Mouse (Mus musculus): Measurements from ENCODE around the gene Mdm2. TPM values are rescaled to one million over a fixed set of nuclear protein-coding genes. Genes with fewer than 3 reads are reported as not detected.

Mdm2 gene
- polyA plus RNA-seq, 1 experiment = 36.0 TPM

GRCm38 (mm10) chr10:117753711-117754608 lies 43.4 kb upstream of the Mdm2 start:
- Histone ChIP-seq H3K27me3 (ENCODE audit: control insufficient read depth, insufficient read depth, insufficient read length) (no peaks in the 10 kb centered on the region), H3K79me2 (ENCODE audit: control insufficient read depth, insufficient read depth) (no peaks in the 10 kb centered on the region), H3K4me3 (ENCODE audit: insufficient read depth, poor library complexity, severe bottlenecking) (no peak overlapping the region), H3K36me3 (ENCODE audit: control insufficient read depth, insufficient read depth) (peaks cover 90% of the 10 kb centered on the region), H3K79me3 (ENCODE audit: low read depth) (no peaks in the 10 kb centered on the region), H3ac (ENCODE audit: control insufficient read depth, insufficient read length, low read depth) (no peak overlapping the region)
- TF ChIP-seq CTCF (IDR thresholded peaks at IDR 0.05; ENCODE audit: control insufficient read depth, insufficient read depth, insufficient read length) (no peak), MYOG (IDR thresholded peaks at IDR 0.05; ENCODE audit: control insufficient read depth, extremely low read depth, insufficient read length) (no peak), MYOD1 (IDR thresholded peaks at IDR 0.05; ENCODE audit: control insufficient read depth, insufficient read length, low read depth) (no peak), FOSL1 (IDR thresholded peaks at IDR 0.05; ENCODE audit: insufficient read depth, low read length, poor library complexity, severe bottlenecking) (no peak), MAX (IDR thresholded peaks at IDR 0.05) (no peak), USF1 (IDR thresholded peaks at IDR 0.05; ENCODE audit: low read depth) (no peak), CEBPB (IDR thresholded peaks at IDR 0.05; ENCODE audit: low read depth) (no peak)

- H3K4me3 ChIP-seq (ENCODE audit: insufficient read depth, poor library complexity, severe bottlenecking) = no peak overlapping the region
- peaks cover 89% of the 10 kb centered on the region for H3K36me3 ChIP-seq (ENCODE audit: control insufficient read depth, insufficient read depth)
- TF ChIP-seq CEBPB (IDR thresholded peaks at IDR 0.05; ENCODE audit: low read depth) = no peak
- H3K79me3 ChIP-seq (ENCODE audit: low read depth) = no peaks in the 10 kb centered on the region
- no peak overlapping the region for H3ac ChIP-seq (ENCODE audit: control insufficient read depth, insufficient read length, low read depth)
- no peaks in the 10 kb centered on the region for H3K27me3 ChIP-seq (ENCODE audit: control insufficient read depth, insufficient read depth, insufficient read length)
- H3K79me2 ChIP-seq (ENCODE audit: control insufficient read depth, insufficient read depth) = no peaks in the 10 kb centered on the region
Observed at GRCm38 (mm10) chr10:117752851-117753647, 42.5 kb upstream of the Mdm2 start.

- no peaks in the 10 kb centered on the region for H3K27me3 ChIP-seq (ENCODE audit: control insufficient read depth, insufficient read depth, insufficient read length)
- H3K36me3 ChIP-seq (ENCODE audit: control insufficient read depth, insufficient read depth) = peaks cover 87% of the 10 kb centered on the region
- TF ChIP-seq FOSL1 (IDR thresholded peaks at IDR 0.05; ENCODE audit: insufficient read depth, low read length, poor library complexity, severe bottlenecking) = no peak
- no peak for TF ChIP-seq CTCF (IDR thresholded peaks at IDR 0.05; ENCODE audit: control insufficient read depth, insufficient read depth, insufficient read length)
- no peak for TF ChIP-seq USF1 (IDR thresholded peaks at IDR 0.05; ENCODE audit: low read depth)
- TF ChIP-seq MYOD1 (IDR thresholded peaks at IDR 0.05; ENCODE audit: control insufficient read depth, insufficient read length, low read depth) = no peak
- TF ChIP-seq MYOG (IDR thresholded peaks at IDR 0.05; ENCODE audit: control insufficient read depth, extremely low read depth, insufficient read length) = no peak
- no peak for TF ChIP-seq MAX (IDR thresholded peaks at IDR 0.05)
- no peaks in the 10 kb centered on the region for H3K79me2 ChIP-seq (ENCODE audit: control insufficient read depth, insufficient read depth)
- no peak overlapping the region for H3ac ChIP-seq (ENCODE audit: control insufficient read depth, insufficient read length, low read depth)
- no peak overlapping the region for H3K4me3 ChIP-seq (ENCODE audit: insufficient read depth, poor library complexity, severe bottlenecking)
- no peaks in the 10 kb centered on the region for H3K79me3 ChIP-seq (ENCODE audit: low read depth)
Observed at GRCm38 (mm10) chr10:117752304-117752821, 41.8 kb upstream of the Mdm2 start.

GRCm38 (mm10) chr10:117751744-117752143 lies 41.2 kb upstream of the Mdm2 start:
- no peaks in the 10 kb centered on the region for H3K79me3 ChIP-seq (ENCODE audit: low read depth)
- no peaks in the 10 kb centered on the region for H3K79me2 ChIP-seq (ENCODE audit: control insufficient read depth, insufficient read depth)
- no peaks in the 10 kb centered on the region for H3K27me3 ChIP-seq (ENCODE audit: control insufficient read depth, insufficient read depth, insufficient read length)
- H3K36me3 ChIP-seq (ENCODE audit: control insufficient read depth, insufficient read depth) = peaks cover 81% of the 10 kb centered on the region
- H3K4me3 ChIP-seq (ENCODE audit: insufficient read depth, poor library complexity, severe bottlenecking) = no peak overlapping the region
- TF ChIP-seq FOSL1 (IDR thresholded peaks at IDR 0.05; ENCODE audit: insufficient read depth, low read length, poor library complexity, severe bottlenecking) = no peak
- no peak for TF ChIP-seq CEBPB (IDR thresholded peaks at IDR 0.05; ENCODE audit: low read depth)
- no peak for TF ChIP-seq MYOD1 (IDR thresholded peaks at IDR 0.05; ENCODE audit: control insufficient read depth, insufficient read length, low read depth)
- TF ChIP-seq CTCF (IDR thresholded peaks at IDR 0.05; ENCODE audit: control insufficient read depth, insufficient read depth, insufficient read length) = no peak
- TF ChIP-seq MAX (IDR thresholded peaks at IDR 0.05) = no peak
- TF ChIP-seq MYOG (IDR thresholded peaks at IDR 0.05; ENCODE audit: control insufficient read depth, extremely low read depth, insufficient read length) = no peak
- no peak for TF ChIP-seq USF1 (IDR thresholded peaks at IDR 0.05; ENCODE audit: low read depth)
- H3ac ChIP-seq (ENCODE audit: control insufficient read depth, insufficient read length, low read depth) = no peak overlapping the region

GRCm38 (mm10) chr10:117751282-117751610 lies 40.7 kb upstream of the Mdm2 start:
- Histone ChIP-seq H3K4me3 (ENCODE audit: insufficient read depth, poor library complexity, severe bottlenecking) (no peak overlapping the region), H3K79me3 (ENCODE audit: low read depth) (no peaks in the 10 kb centered on the region), H3K27me3 (ENCODE audit: control insufficient read depth, insufficient read depth, insufficient read length) (no peaks in the 10 kb centered on the region), H3K79me2 (ENCODE audit: control insufficient read depth, insufficient read depth) (no peaks in the 10 kb centered on the region), H3ac (ENCODE audit: control insufficient read depth, insufficient read length, low read depth) (no peak overlapping the region), H3K36me3 (ENCODE audit: control insufficient read depth, insufficient read depth) (peaks cover 76% of the 10 kb centered on the region)
- TF ChIP-seq CTCF (IDR thresholded peaks at IDR 0.05; ENCODE audit: control insufficient read depth, insufficient read depth, insufficient read length) = no peak
- TF ChIP-seq FOSL1 (IDR thresholded peaks at IDR 0.05; ENCODE audit: insufficient read depth, low read length, poor library complexity, severe bottlenecking) = no peak
- TF ChIP-seq MAX (IDR thresholded peaks at IDR 0.05) = no peak
- TF ChIP-seq CEBPB (IDR thresholded peaks at IDR 0.05; ENCODE audit: low read depth) = no peak
- TF ChIP-seq USF1 (IDR thresholded peaks at IDR 0.05; ENCODE audit: low read depth) = no peak
- no peak for TF ChIP-seq MYOD1 (IDR thresholded peaks at IDR 0.05; ENCODE audit: control insufficient read depth, insufficient read length, low read depth)
- no peak for TF ChIP-seq MYOG (IDR thresholded peaks at IDR 0.05; ENCODE audit: control insufficient read depth, extremely low read depth, insufficient read length)

Data from C2C12 (cell line).